Mouse (Mus musculus): ENCODE results near the gene Myof. TPM values are rescaled to one million over a fixed set of nuclear protein-coding genes. Genes with fewer than 3 reads are reported as not detected.

Gene Myof
- polyA plus RNA-seq (2012; rRNA removed) = 41.2 and 51.6 TPM in 2 replicates

GRCm38 (mm10) chr19:38043281-38043981 lies at the start of gene Myof:
TSS of gene Myof (minus strand) at chr19:38043577.
- DNase-seq (ENCODE audit: low read depth) = no peak

GRCm38 (mm10) chr19:38091512-38091985 lies 48.2 kb upstream of the Myof start:
- DNase-seq (ENCODE audit: low read depth) = no peak

- peak; percentile 38 for DNase-seq (ENCODE audit: low read depth)
These were observed 46.0 kb upstream of the Myof start for GRCm38 (mm10) chr19:38089358-38089757.

GRCm38 (mm10) chr19:38086948-38087551 lies 43.7 kb upstream of the Myof start:
- DNase-seq (ENCODE audit: low read depth) = peak; percentile 45

GRCm38 (mm10) chr19:38085841-38086240 lies 42.5 kb upstream of the Myof start:
- no peak for DNase-seq (ENCODE audit: low read depth)

GRCm38 (mm10) chr19:38082931-38083525 lies 39.7 kb upstream of the Myof start:
- no peak for DNase-seq (ENCODE audit: low read depth)

- DNase-seq (ENCODE audit: low read depth) = no peak
These were observed 38.0 kb upstream of the Myof start for GRCm38 (mm10) chr19:38081361-38081760.

- no peak for DNase-seq (ENCODE audit: low read depth)
These were observed 34.6 kb upstream of the Myof start for GRCm38 (mm10) chr19:38077851-38078540.

GRCm38 (mm10) chr19:38076251-38076650 lies 32.9 kb upstream of the Myof start:
- no peak for DNase-seq (ENCODE audit: low read depth)

GRCm38 (mm10) chr19:38075051-38075450 lies 31.7 kb upstream of the Myof start:
- DNase-seq (ENCODE audit: low read depth) = no peak

GRCm38 (mm10) chr19:38073226-38073625 lies 29.8 kb upstream of the Myof start:
- DNase-seq (ENCODE audit: low read depth) = no peak

- DNase-seq (ENCODE audit: low read depth) = no peak
These were observed 20.7 kb upstream of the Myof start for GRCm38 (mm10) chr19:38064051-38064450.

- DNase-seq (ENCODE audit: low read depth) = no peak
These were observed 19.8 kb upstream of the Myof start for GRCm38 (mm10) chr19:38063201-38063600.

- DNase-seq (ENCODE audit: low read depth) = no peak
These were observed 13.6 kb upstream of the Myof start for GRCm38 (mm10) chr19:38056931-38057330.

GRCm38 (mm10) chr19:38056276-38056675 lies 12.9 kb upstream of the Myof start:
- DNase-seq (ENCODE audit: low read depth) = no peak

- no peak for DNase-seq (ENCODE audit: low read depth)
These were observed 12.4 kb upstream of the Myof start for GRCm38 (mm10) chr19:38055798-38056197.

- DNase-seq (ENCODE audit: low read depth) = peak; percentile 50
These were observed 11.4 kb upstream of the Myof start, which contains the start of gene Cep55 for GRCm38 (mm10) chr19:38054720-38055192. TSS of gene Cep55 (plus strand) at chr19:38055011.

- DNase-seq (ENCODE audit: low read depth) = peak; percentile 31
These were observed 10.9 kb upstream of the Myof start for GRCm38 (mm10) chr19:38054149-38054719.

GRCm38 (mm10) chr19:38053227-38054041 lies 10.1 kb upstream of the Myof start:
- DNase-seq (ENCODE audit: low read depth) = no peak

GRCm38 (mm10) chr19:38049686-38050085 lies 6.3 kb upstream of the Myof start:
- no peak for DNase-seq (ENCODE audit: low read depth)

GRCm38 (mm10) chr19:38045198-38045597 lies 1.8 kb upstream of the Myof start:
- DNase-seq (ENCODE audit: low read depth) = no peak
